Mouse (Mus musculus): ENCODE measurements around the gene Sele.

GRCm38 (mm10) chr1:164025685-164026084, 22.3 kb upstream of the Sele start:
- TF ChIP-seq CTCF (IDR thresholded peaks at IDR 0.05; ENCODE audit: low read depth, low read length) (no peak), POLR2A (IDR thresholded peaks at IDR 0.05; ENCODE audit: insufficient read depth, low read length) (no peak)

All from ES-Bruce4 (cell line).